Mouse (Mus musculus) megakaryocyte, embryonic 14.5 days (primary cell): ENCODE results near the gene Pdcd4.

Experiments
- FLI1 ChIP-seq: IDR thresholded peaks from 2 replicates; pipeline ENCODE4 v1.6.1; 2012; ENCODE audit warnings: low read length, inconsistent platforms, mixed read lengths
- GATA1 ChIP-seq: IDR thresholded peaks from 3 replicates; pipeline ENCODE4 v1.6.1; 2012; ENCODE audit warnings: mixed read lengths, low read length, inconsistent platforms, borderline replicate concordance

GRCm38 (mm10) chr19:53869427-53870385, 22.3 kb upstream of the Pdcd4 start:
- no peak for TF ChIP-seq GATA1
- TF ChIP-seq FLI1, result no peak
